Mouse (Mus musculus): Measurements from ENCODE around the gene Cdc37l1.

Gene Cdc37l1

GRCm38 (mm10) chr19:29008069-29008706 is 18.0 kb downstream of the Cdc37l1 start:
- DNase-seq (ENCODE audit: extremely low read depth, low read depth, low spot score) = no peak

GRCm38 (mm10) chr19:29009046-29009445 is 18.9 kb downstream of the Cdc37l1 start:
- no peak for DNase-seq (ENCODE audit: extremely low read depth, low read depth, low spot score)

- DNase-seq (ENCODE audit: extremely low read depth, low read depth, low spot score) = peak; percentile 58
These were observed 21.3 kb downstream of the Cdc37l1 start for GRCm38 (mm10) chr19:29011355-29011990.

- no peak for DNase-seq (ENCODE audit: extremely low read depth, low read depth, low spot score)
These were observed 24.4 kb downstream of the Cdc37l1 start for GRCm38 (mm10) chr19:29014466-29015055.

GRCm38 (mm10) chr19:29015410-29016203 is 25.5 kb downstream of the Cdc37l1 start:
- no peak for DNase-seq (ENCODE audit: extremely low read depth, low read depth, low spot score)

GRCm38 (mm10) chr19:29016204-29016765 is 26.1 kb downstream of the Cdc37l1 start:
- DNase-seq (ENCODE audit: extremely low read depth, low read depth, low spot score) = no peak

- no peak for DNase-seq (ENCODE audit: extremely low read depth, low read depth, low spot score)
These were observed 26.6 kb downstream of the Cdc37l1 start for GRCm38 (mm10) chr19:29016786-29017185.

GRCm38 (mm10) chr19:29019647-29020046 is 29.5 kb downstream of the Cdc37l1 start:
- DNase-seq (ENCODE audit: extremely low read depth, low read depth, low spot score) = no peak

- DNase-seq (ENCODE audit: extremely low read depth, low read depth, low spot score) = no peak
These were observed 31.7 kb downstream of the Cdc37l1 start for GRCm38 (mm10) chr19:29021754-29022345.

- no peak for DNase-seq (ENCODE audit: extremely low read depth, low read depth, low spot score)
These were observed 34.3 kb downstream of the Cdc37l1 start for GRCm38 (mm10) chr19:29024391-29024947.

DNA sequence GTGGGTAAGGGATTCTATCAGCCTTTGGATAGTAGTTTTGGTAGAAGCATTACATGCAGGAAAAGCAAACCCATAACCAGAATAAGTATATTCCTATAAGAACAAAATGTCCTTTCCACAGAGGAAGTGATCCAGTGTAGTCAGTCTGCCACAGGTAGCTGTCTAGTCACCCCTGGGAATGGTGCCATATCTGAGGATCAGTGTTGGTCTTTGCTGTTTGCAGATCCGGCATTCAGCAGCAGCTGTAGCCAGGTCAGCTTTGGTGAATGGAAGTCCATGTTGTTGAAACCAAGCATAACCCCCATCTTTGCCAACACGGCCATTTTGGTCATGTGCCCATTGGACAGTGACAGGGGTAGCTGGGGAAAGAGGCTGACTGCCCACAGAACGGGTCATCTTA is 41.6 kb downstream of the Cdc37l1 start:
- DNase-seq (ENCODE audit: extremely low read depth, low read depth, low spot score) = no peak

DNA sequence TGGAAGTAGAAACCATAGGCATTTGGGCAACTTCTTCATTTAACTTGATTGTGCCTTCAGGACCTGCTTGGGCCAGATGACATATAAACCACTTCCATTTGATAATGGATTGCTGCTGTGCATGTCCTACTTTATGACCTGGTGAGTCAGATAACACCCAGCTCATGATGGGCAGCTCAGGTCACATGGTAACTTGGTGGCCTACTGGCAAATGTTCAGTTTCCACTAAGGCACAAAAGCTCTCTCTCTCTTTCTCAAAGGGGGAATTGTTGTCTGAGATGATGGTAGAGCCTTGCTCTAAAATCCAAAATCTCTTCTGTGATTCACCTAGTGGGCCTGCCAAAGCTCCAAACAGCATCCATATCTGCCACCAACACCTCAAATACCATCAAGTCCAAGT is 42.5 kb downstream of the Cdc37l1 start:
- DNase-seq (ENCODE audit: extremely low read depth, low read depth, low spot score) = no peak

DNA sequence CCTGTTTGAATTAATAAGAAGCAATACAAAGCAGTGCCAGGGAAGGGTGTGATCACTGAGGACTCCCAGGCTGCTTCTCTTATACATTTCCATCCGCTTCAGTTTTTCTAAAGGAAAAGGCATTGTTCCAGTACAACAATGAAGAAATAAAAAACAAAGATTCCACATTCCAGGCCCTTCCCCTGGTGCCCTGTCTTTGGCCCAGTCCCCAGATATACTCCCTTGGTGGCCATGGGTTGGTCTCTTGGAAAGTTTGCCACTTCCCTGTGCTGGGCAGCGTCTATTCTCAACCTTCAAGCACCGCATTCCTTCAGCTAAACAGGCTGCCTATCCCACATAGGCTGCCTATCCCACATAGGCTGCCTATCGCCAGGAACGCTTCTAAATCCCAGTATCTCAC is 46.9 kb downstream of the Cdc37l1 start:
- no peak for DNase-seq (ENCODE audit: extremely low read depth, low read depth, low spot score)

GRCm38 (mm10) chr19:29037541-29037940 is 47.4 kb downstream of the Cdc37l1 start:
- no peak for DNase-seq (ENCODE audit: extremely low read depth, low read depth, low spot score)

DNA sequence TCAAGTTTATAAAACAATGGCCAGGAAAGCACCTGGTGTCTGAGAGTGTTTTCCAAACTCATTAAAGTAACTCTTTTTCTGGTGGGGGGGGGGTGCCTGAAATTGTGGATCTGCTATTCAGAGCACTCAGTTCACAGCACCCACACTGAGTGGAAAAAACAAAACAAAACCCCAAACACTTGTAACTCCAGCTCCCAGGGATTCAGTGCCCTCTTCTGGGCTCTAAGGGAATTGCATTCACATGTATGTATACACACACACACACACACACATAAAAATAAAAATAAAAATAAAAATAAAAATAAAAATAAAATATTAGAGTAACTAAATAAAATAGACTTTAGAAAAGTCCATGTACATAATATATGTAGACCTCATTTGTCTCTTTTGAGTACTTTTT is 49.2 kb downstream of the Cdc37l1 start:
- no peak for DNase-seq (ENCODE audit: extremely low read depth, low read depth, low spot score)

DNA sequence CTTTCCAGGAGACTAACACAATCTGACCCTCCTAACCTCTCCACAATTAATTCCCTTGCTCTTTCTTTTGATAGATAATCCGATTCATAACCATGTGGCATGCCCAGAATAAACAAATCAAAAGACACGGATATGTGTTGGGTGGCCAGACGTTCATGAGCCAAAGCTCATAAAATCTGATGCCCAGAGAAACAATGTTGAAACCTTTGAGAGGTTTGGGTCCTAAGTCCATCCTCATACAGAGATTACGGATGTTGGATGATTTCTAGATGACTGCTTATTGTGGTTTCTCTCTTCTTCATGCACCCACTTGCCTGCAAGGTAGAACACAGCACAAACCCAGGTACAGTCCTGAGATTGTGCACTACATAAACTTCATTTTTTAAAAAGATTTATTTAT is 50.1 kb downstream of the Cdc37l1 start:
- no peak for DNase-seq (ENCODE audit: extremely low read depth, low read depth, low spot score)

- DNase-seq (ENCODE audit: extremely low read depth, low read depth, low spot score) = no peak
These were observed 52.0 kb downstream of the Cdc37l1 start for GRCm38 (mm10) chr19:29042143-29042542.

DNA sequence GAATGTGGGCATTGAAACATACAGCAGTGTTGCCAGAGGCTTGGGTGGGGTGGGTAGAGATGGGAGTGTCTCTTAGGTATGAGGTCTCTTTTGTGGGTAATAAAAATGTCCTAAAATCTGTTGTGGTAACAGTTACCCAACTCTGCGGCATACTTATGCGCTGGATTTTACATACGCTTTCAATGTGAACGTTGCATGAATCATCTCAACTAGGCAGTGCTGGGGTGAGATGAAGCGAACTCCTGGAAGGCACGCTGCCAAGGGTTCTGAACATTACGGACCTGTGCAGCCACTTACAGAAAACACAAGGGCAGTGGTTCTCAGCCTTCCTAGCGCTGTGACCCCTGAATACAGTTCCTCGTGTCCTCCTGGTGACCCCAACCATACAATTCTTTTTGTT is 52.5 kb downstream of the Cdc37l1 start:
- DNase-seq (ENCODE audit: extremely low read depth, low read depth, low spot score) = no peak

GRCm38 (mm10) chr19:29044353-29044768 is 54.2 kb downstream of the Cdc37l1 start:
- DNase-seq (ENCODE audit: extremely low read depth, low read depth, low spot score) = peak; percentile 74

DNA sequence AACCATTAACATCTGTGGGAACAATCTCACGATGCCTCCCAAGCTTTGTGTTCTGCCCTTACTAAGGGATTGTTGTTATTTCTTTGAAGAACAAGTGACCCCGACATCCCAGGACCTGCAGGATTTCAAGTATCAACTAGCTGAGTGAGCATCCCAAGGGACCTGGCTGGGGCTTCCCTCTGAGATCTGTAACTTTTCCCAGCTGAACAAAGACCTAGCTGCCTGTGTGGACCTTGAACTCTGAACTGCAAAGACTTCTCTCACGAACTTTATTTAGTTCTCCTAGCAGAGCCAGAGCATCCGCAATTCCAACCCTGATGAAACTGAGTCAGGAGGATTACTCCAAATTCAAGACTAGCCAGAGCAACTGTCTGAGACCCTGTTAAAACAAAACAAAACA is 55.2 kb downstream of the Cdc37l1 start:
- no peak for DNase-seq (ENCODE audit: extremely low read depth, low read depth, low spot score)

Data from fat pad, adult 2 months (tissue).